Mouse (Mus musculus): ENCODE results near the gene Lypd6b. TPM values are rescaled to one million over a fixed set of nuclear protein-coding genes. Genes with fewer than 3 reads are reported as not detected.
A peak's percentile ranks its signal among the peaks of the same experiment; 100 is the strongest.

Lypd6b gene
- polyA plus RNA-seq, 1 experiment from 2014 or later, result 18.8 TPM

DNA sequence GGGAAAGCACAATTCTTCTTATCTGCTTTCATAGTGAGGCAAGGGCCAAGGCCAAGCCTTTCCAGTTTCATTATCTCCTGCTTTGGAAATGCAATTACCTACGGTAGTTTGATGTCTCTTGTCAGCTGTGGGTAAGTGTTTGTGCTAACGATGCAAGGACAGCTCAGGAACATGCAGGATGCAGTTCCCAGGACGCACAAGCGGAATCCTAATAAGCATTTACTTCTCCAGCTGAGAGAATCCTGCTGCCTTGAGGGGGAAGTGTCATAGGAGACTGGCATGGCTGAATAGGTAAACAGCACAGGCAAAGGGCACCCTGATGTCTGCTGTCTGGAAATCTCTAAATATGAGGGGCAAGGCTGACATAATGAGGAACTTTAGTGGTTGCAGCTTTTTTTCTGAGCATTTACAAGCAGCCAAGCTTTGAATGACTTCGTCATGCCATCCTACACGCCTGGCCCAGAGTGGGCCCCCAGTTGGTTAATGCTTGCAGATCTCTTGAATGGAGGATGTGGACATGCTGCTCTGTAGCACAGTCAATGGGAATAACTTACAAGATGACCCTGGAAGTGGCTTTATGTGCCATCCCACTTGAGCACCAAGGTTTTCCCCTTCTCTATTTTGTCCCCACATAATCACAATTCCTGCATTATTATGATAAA is 165.3 kb downstream of the Lypd6b start:
- Histone ChIP-seq H3K9ac (ENCODE audit: low read depth, low read length) (no peak overlapping the region), H3K27me3 (replicated peaks; ENCODE audit: control insufficient read depth, insufficient read depth, low read length) (no peaks in the 10 kb centered on the region), H3K4me1 (ENCODE audit: control insufficient read depth, insufficient read depth, low read depth, low read length) (no peaks in the 10 kb centered on the region), H3K4me3 (ENCODE audit: low read length) (no peak overlapping the region), H3K9me3 (ENCODE audit: control insufficient read depth, low read length) (no peaks in the 10 kb centered on the region; the same call in 1 of the 2 replicates), H3K36me3 (ENCODE audit: control insufficient read depth, insufficient read depth, low read length) (no peaks in the 10 kb centered on the region), H3K27ac (ENCODE audit: low read depth, low read length) (peak overlapping the region; percentile 23; the same call in 1 of the 2 replicates), H3K4me2 (ENCODE audit: low read length) (no peak overlapping the region)
- ATAC-seq, result peak; percentile 45; the same call in 1 of the 2 replicates
- WGBS, result 39% methylated on average over 6 of the region's 6 CpGs

- Histone ChIP-seq H3K27ac (ENCODE audit: low read depth, low read length) (no peak overlapping the region), H3K9me3 (ENCODE audit: control insufficient read depth, low read length) (no peaks in the 10 kb centered on the region), H3K27me3 (replicated peaks; ENCODE audit: control insufficient read depth, insufficient read depth, low read length) (no peaks in the 10 kb centered on the region), H3K4me1 (ENCODE audit: control insufficient read depth, insufficient read depth, low read depth, low read length) (no peaks in the 10 kb centered on the region), H3K36me3 (ENCODE audit: control insufficient read depth, insufficient read depth, low read length) (no peaks in the 10 kb centered on the region), H3K4me2 (ENCODE audit: low read length) (no peak overlapping the region), H3K4me3 (ENCODE audit: low read length) (no peak overlapping the region), H3K9ac (ENCODE audit: low read depth, low read length) (no peak overlapping the region)
- 64% methylated on average over 2 of the region's 2 CpGs for WGBS
- no peak for ATAC-seq
Measured at GRCm38 (mm10) chr2:49957449-49957848, 170.0 kb downstream of the Lypd6b start.

GRCm38 (mm10) chr2:49961991-49962390 is 174.5 kb downstream of the Lypd6b start:
- H3K4me3 ChIP-seq (ENCODE audit: low read length), result no peak overlapping the region
- WGBS, result 88% methylated on average over 2 of the region's 2 CpGs
- no peak overlapping the region for H3K9ac ChIP-seq (ENCODE audit: low read depth, low read length)
- H3K4me1 ChIP-seq (ENCODE audit: control insufficient read depth, insufficient read depth, low read depth, low read length), result no peaks in the 10 kb centered on the region
- no peaks in the 10 kb centered on the region for H3K27me3 ChIP-seq (replicated peaks; ENCODE audit: control insufficient read depth, insufficient read depth, low read length)
- H3K9me3 ChIP-seq (ENCODE audit: control insufficient read depth, low read length), result no peaks in the 10 kb centered on the region
- no peak for ATAC-seq
- no peak overlapping the region for H3K27ac ChIP-seq (ENCODE audit: low read depth, low read length)
- no peaks in the 10 kb centered on the region for H3K36me3 ChIP-seq (ENCODE audit: control insufficient read depth, insufficient read depth, low read length)
- no peak overlapping the region for H3K4me2 ChIP-seq (ENCODE audit: low read length)

- no peak overlapping the region for H3K4me2 ChIP-seq (ENCODE audit: low read length)
- no peaks in the 10 kb centered on the region for H3K27me3 ChIP-seq (replicated peaks; ENCODE audit: control insufficient read depth, insufficient read depth, low read length)
- H3K27ac ChIP-seq (ENCODE audit: low read depth, low read length), result no peak overlapping the region
- H3K36me3 ChIP-seq (ENCODE audit: control insufficient read depth, insufficient read depth, low read length), result no peaks in the 10 kb centered on the region
- ATAC-seq, result no peak
- 70% methylated on average over 3 of the region's 3 CpGs for WGBS
- H3K9me3 ChIP-seq (ENCODE audit: control insufficient read depth, low read length), result no peaks in the 10 kb centered on the region
- no peak overlapping the region for H3K9ac ChIP-seq (ENCODE audit: low read depth, low read length)
- H3K4me1 ChIP-seq (ENCODE audit: control insufficient read depth, insufficient read depth, low read depth, low read length), result no peaks in the 10 kb centered on the region
- H3K4me3 ChIP-seq (ENCODE audit: low read length), result no peak overlapping the region
Measured at GRCm38 (mm10) chr2:49964899-49965298, 177.4 kb downstream of the Lypd6b start.

- H3K9me3 ChIP-seq (ENCODE audit: control insufficient read depth, low read length), result no peaks in the 10 kb centered on the region
- ATAC-seq, result no peak
- H3K36me3 ChIP-seq (ENCODE audit: control insufficient read depth, insufficient read depth, low read length), result no peaks in the 10 kb centered on the region
- H3K9ac ChIP-seq (ENCODE audit: low read depth, low read length), result no peak overlapping the region
- no peak overlapping the region for H3K27ac ChIP-seq (ENCODE audit: low read depth, low read length)
- H3K4me1 ChIP-seq (ENCODE audit: control insufficient read depth, insufficient read depth, low read depth, low read length), result no peaks in the 10 kb centered on the region
- WGBS, result 31% methylated on average over 3 of the region's 3 CpGs
- no peak overlapping the region for H3K4me3 ChIP-seq (ENCODE audit: low read length)
- no peaks in the 10 kb centered on the region for H3K27me3 ChIP-seq (replicated peaks; ENCODE audit: control insufficient read depth, insufficient read depth, low read length)
- no peak overlapping the region for H3K4me2 ChIP-seq (ENCODE audit: low read length)
Measured at GRCm38 (mm10) chr2:49967748-49968147, 180.3 kb downstream of the Lypd6b start.

- Histone ChIP-seq H3K4me2 (ENCODE audit: low read length) (no peak overlapping the region), H3K9ac (ENCODE audit: low read depth, low read length) (no peak overlapping the region), H3K36me3 (ENCODE audit: control insufficient read depth, insufficient read depth, low read length) (no peaks in the 10 kb centered on the region), H3K27ac (ENCODE audit: low read depth, low read length) (no peak overlapping the region), H3K27me3 (replicated peaks; ENCODE audit: control insufficient read depth, insufficient read depth, low read length) (no peaks in the 10 kb centered on the region), H3K9me3 (ENCODE audit: control insufficient read depth, low read length) (no peaks in the 10 kb centered on the region), H3K4me3 (ENCODE audit: low read length) (no peak overlapping the region), H3K4me1 (ENCODE audit: control insufficient read depth, insufficient read depth, low read depth, low read length) (no peaks in the 10 kb centered on the region)
- WGBS, result 89% methylated on average over 3 of the region's 3 CpGs
- no peak for ATAC-seq
Measured at GRCm38 (mm10) chr2:49970990-49971389, 183.5 kb downstream of the Lypd6b start.

DNA sequence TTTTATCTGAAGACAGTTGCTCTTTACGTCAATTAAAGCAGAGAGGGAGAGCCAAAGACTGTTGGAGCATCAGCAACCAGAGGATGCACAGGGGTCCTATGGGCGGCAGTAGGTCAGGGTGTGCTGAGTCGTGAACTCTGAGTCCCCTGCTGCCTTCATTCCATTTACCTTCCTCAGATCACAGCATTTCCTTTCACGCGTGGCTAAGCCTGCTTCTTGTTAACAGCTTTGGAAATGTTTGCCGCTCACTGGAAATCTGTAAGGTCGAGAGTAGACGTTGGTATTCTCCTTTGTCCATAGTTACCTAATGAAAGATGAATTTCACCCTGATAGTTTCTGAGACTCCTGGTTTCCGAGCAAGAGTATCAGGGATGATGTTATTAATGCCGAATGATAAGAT is 191.1 kb downstream of the Lypd6b start:
- Histone ChIP-seq H3K4me3 (ENCODE audit: low read length) (no peak overlapping the region), H3K36me3 (ENCODE audit: control insufficient read depth, insufficient read depth, low read length) (no peaks in the 10 kb centered on the region), H3K27ac (ENCODE audit: low read depth, low read length) (no peak overlapping the region), H3K4me2 (ENCODE audit: low read length) (no peak overlapping the region), H3K9ac (ENCODE audit: low read depth, low read length) (no peak overlapping the region), H3K9me3 (ENCODE audit: control insufficient read depth, low read length) (no peaks in the 10 kb centered on the region), H3K4me1 (ENCODE audit: control insufficient read depth, insufficient read depth, low read depth, low read length) (no peaks in the 10 kb centered on the region), H3K27me3 (replicated peaks; ENCODE audit: control insufficient read depth, insufficient read depth, low read length) (no peaks in the 10 kb centered on the region)
- no peak for ATAC-seq
- WGBS, result 73% methylated on average over 10 of the region's 10 CpGs

GRCm38 (mm10) chr2:49979991-49980390 is 192.5 kb downstream of the Lypd6b start:
- Histone ChIP-seq H3K27me3 (replicated peaks; ENCODE audit: control insufficient read depth, insufficient read depth, low read length) (no peaks in the 10 kb centered on the region), H3K4me3 (ENCODE audit: low read length) (no peak overlapping the region), H3K4me1 (ENCODE audit: control insufficient read depth, insufficient read depth, low read depth, low read length) (no peaks in the 10 kb centered on the region), H3K9ac (ENCODE audit: low read depth, low read length) (no peak overlapping the region), H3K9me3 (ENCODE audit: control insufficient read depth, low read length) (no peaks in the 10 kb centered on the region), H3K27ac (ENCODE audit: low read depth, low read length) (no peak overlapping the region), H3K4me2 (ENCODE audit: low read length) (no peak overlapping the region), H3K36me3 (ENCODE audit: control insufficient read depth, insufficient read depth, low read length) (no peaks in the 10 kb centered on the region)
- WGBS, result 93% methylated on average over 3 of the region's 3 CpGs
- ATAC-seq, result no peak

- Histone ChIP-seq H3K4me2 (ENCODE audit: low read length) (no peak overlapping the region), H3K36me3 (ENCODE audit: control insufficient read depth, insufficient read depth, low read length) (no peaks in the 10 kb centered on the region), H3K9ac (ENCODE audit: low read depth, low read length) (no peak overlapping the region), H3K9me3 (ENCODE audit: control insufficient read depth, low read length) (no peaks in the 10 kb centered on the region), H3K27ac (ENCODE audit: low read depth, low read length) (no peak overlapping the region), H3K4me3 (ENCODE audit: low read length) (no peak overlapping the region), H3K27me3 (replicated peaks; ENCODE audit: control insufficient read depth, insufficient read depth, low read length) (no peaks in the 10 kb centered on the region), H3K4me1 (ENCODE audit: control insufficient read depth, insufficient read depth, low read depth, low read length) (no peaks in the 10 kb centered on the region)
- WGBS, result 70% methylated on average over 5 of the region's 5 CpGs
- ATAC-seq, result no peak
Measured at GRCm38 (mm10) chr2:49983021-49983420, 195.5 kb downstream of the Lypd6b start.
